Mouse (Mus musculus) Patski (cell line): Measurements from ENCODE around the gene Psmb7. TPM values are rescaled to one million over a fixed set of nuclear protein-coding genes. Genes with fewer than 3 reads are reported as not detected.

Experiments used
- ATAC-seq: fragments of 100-300 bp; one replicate; pipeline ENCODE4 v1.8.0; 2021
- CTCF ChIA-PET: fragments of 350-600 bp; sonication (Branson Sonifier 250); formaldehyde crosslinking; loops from one replicate; lab custom pipeline; 2022; ENCODE audit warnings: inconsistent platforms; lab: Charles Lee
- POLR2A ChIA-PET: fragments of 350-600 bp; sonication (Branson Sonifier 250); formaldehyde crosslinking; loops from one replicate; lab custom pipeline; 2022; ENCODE audit warnings: antibody characterized with exemption, inconsistent platforms; lab: Charles Lee
- DNase-seq: peaks from one replicate; pipeline ENCODE4 v3.0.0-alpha.2; 2011; ENCODE audit warnings: low read depth, low spot score
- H3K27me3 ChIP-seq: fragments of 371-371 bp; one replicate; pipeline ENCODE4 v1.5.1; 2021
- CTCF ChIP-seq: fragments of 100-300 bp; IDR thresholded peaks from one replicate; pipeline ENCODE4 v1.5.1; 2021
- in situ Hi-C: fragments of 300-500 bp; cut with MboI; formaldehyde crosslinking; loops from 3 replicates; pipeline ENCODE4 v1.11.1; 2018; ENCODE audit warnings: low pct_unique_long_range_greater_than_20kb, mixed read lengths
- polyA plus RNA-seq: library from polyadenylated mRNA; unstranded; gene quantifications from one replicate; pipeline ENCODE4 v1.2.3, GENCODE M21; 2021

Gene Psmb7
- polyA plus RNA-seq, 1 experiment from 2014 or later: 269 TPM

DNA sequence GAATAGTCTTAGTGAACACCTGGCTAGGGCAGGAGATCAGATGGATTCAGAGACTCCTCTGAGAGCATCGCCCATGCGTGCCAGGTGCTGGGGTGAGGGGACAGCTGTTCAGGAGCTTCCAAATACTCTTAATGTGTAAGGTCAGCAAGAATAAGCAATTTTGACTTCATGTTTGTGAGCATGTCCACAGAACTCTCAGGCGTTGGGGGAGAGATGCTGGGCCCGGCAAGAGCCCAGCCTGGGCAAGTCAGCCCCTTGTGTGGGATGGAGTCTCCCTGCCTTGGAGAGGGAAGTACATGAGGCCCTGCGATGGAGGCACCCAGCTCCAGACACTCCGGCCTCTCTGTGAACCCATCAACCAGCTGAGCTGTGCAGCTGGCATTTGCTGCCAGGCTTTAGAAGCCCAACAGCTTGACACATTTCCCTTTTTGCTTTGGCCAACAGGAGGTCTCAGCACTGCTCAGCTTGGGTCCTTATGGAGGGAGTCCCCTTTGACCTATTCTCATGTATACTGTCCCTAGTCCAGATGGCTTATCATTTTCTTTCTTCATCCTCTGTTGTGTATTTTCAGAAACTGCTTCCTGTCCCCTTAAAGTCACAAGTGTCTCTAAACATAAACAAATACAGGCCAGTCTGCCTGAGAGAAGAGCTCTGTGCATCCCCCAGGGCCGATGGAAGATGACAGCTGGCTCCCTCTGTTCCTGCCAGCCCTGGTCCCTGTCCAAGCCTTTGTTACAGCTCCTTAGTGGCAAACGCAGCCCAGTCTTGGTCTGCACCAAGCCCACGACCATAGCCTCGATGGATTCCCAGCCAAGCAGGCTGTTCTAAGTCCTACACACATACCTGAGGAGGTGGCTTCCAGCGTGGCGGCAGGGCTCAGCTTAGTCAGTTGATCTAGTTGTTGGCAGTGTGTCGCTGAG, 65.0 kb downstream of the Psmb7 start:
- DNase-seq (no peak), ATAC-seq (no peak)
- in situ Hi-C loops: no loop called here
- ChIA-PET CTCF (interaction anchor here (0.5 to 2.1 kb wide), 3 partner anchors 11 to 23 kb away, joined by 3 to 7 read pairs (median 3); no protein-coding TSS in a partner anchor), POLR2A (no interaction called here)
- no peak for TF ChIP-seq CTCF
- H3K27me3 ChIP-seq: no peaks in the 10 kb centered on the region

DNA sequence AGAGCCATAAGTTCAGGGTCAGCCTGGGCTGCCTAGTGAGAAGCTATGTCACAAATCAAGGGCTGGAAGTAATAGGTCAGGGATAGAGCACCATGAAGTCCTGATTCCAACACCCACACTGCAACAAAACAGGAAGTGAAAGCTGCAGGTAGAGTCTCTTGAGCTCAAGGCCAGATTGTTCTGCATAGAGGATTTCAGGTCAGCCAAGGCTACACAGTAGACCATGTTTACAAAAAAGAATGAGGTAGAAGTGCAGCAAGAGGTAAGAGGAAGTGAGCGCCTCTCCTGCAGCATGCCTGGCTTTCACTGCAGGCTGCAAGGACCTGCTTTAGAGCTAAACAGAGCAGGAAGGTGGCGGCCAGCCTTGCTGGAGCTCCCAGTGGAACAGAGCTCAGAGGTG, 69.2 kb downstream of the Psmb7 start:
- no peak for ATAC-seq
- no peak for DNase-seq
- CTCF ChIA-PET: interaction anchor here (0.7 to 1.3 kb wide), 2 partner anchors 15 to 20 kb away, joined by 3 to 4 read pairs; no protein-coding TSS in a partner anchor
- POLR2A ChIA-PET: no interaction called here
- TF ChIP-seq CTCF: no peak
- in situ Hi-C loops: no loop called here
- no peaks in the 10 kb centered on the region for H3K27me3 ChIP-seq

DNA sequence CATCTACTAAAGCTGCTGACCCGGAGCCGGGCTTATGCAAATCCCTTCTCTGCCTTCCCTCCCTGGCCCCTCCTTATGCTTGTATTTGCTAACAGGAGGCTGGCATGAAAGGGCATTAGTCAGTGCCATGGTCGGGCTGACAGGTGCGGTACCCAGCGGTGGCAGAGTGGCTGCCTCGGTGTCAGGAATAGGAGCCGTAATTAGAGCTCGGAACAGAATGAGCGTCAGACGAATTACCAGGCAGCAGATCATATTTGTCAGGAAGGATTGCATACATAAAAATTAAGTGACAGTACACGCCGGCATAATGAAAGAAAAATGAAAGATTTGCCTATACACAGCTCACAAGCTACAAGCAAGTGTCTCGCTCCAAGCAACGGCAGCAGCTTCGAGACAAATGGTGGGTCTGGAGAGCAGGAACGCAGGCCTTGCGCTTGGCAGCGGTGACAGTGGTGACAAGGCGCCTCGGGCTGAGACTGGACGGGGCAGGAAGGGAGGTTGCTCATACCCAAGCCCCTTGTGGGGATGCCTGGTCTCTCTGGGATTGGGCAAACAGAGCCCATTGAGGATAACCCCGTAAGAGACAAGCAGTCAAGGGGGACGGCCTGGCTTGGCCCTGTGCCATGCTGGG, 71.8 kb downstream of the Psmb7 start:
- H3K27me3 ChIP-seq: no peaks in the 10 kb centered on the region
- ATAC-seq (no peak), DNase-seq (no peak)
- POLR2A ChIA-PET: no interaction called here
- CTCF ChIA-PET: no interaction called here
- in situ Hi-C loops: no loop called here
- TF ChIP-seq CTCF: no peak

DNA sequence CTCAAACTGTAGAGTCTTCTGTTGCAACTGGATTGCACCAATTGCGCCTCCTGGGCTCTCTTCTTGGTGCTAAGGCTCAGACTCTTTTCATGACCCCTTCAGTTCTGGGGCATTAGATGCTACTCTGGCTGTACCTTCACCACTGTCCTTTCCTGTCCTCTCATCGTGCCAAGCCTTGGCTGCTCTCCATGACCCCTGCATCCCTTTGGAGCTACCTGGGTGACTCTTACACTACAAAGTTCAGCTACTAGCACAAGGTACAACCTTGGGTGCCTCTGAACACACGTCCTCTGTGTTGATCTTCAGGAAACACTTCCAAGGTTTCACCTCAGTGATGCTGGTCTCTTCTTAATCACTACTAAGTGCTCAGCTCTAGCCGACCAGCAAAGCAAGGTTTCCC, 81.3 kb downstream of the Psmb7 start:
- no peak for TF ChIP-seq CTCF
- no peaks in the 10 kb centered on the region for H3K27me3 ChIP-seq
- DNase-seq (no peak), ATAC-seq (no peak)
- in situ Hi-C loops: no loop called here
- ChIA-PET POLR2A (no interaction called here), CTCF (interaction anchor here (1.3 kb wide), 1 partner anchor 29 kb away, joined by 4 read pairs; no protein-coding TSS in a partner anchor)

DNA sequence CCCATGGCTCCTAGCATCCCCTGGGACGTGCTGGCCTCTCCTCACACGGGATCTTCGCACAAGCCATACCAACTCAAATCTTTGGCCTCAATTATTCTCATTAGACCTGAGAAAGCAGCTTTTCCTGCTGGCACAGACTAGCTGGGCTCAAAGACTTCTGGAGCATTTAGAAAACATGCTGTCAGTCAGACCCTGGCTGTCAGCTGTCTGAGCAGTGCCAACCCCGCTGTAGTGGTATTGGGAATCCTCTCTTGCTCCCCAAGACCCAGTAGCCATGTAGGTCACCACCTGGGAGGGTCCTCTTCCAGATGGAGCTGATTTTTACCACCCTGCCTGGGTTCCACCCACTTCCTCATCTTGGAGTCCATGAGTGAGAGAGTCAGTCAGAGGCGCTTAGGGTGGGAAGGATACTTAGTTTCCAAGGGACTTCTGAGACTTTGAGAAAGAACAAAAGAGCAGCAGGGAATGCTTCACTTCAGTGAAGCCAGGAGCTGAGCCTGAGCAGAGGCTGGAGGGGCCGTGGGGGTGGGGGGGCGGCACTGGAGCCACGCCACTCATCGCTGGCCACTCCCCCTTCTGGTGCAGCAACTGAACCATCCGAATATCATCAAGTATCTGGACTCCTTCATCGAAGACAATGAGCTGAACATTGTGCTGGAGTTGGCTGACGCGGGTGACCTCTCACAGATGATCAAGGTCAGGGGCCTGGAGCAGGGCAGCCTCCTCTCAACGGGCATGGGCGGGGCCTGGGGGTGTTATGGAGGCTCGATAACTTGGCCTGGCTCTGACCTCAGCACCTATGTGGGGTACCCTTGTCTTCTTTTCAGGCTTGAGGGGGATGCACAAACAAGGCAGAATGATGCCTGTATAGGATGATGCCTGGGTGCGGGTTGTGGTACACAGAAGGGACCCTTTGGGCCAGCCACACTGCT, 83.3 kb downstream of the Psmb7 start:
- no peaks in the 10 kb centered on the region for H3K27me3 ChIP-seq
- CTCF ChIA-PET: interaction anchor here (1.1 to 1.4 kb wide), 2 partner anchors 14 to 17 kb away, joined by 3 to 4 read pairs; no protein-coding TSS in a partner anchor
- ATAC-seq (no peak), DNase-seq (no peak)
- POLR2A ChIA-PET: no interaction called here
- TF ChIP-seq CTCF: no peak
- in situ Hi-C loops: no loop called here

DNA sequence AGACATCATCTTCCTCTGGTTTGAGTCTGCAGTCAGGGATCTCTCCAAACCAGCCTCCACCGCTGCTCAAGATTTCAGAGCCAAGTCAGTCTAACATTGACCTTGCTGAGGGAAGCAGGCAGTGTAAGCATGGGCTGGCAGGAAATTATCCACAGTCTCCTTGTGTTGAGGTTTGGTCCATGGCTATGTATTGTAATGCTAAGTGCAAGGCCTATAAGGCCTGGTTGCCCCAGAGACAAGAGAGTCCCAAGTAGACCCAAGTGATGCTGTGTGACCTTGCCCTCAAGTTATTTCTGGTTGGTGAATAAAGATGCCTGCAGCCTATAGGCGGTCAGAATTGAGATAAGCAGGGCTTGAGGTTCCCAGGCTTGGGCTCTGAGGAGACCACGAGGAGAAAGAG, 87.2 kb downstream of the Psmb7 start:
- DNase-seq (no peak), ATAC-seq (no peak)
- in situ Hi-C loops: no loop called here
- POLR2A ChIA-PET: no interaction called here
- no peak for TF ChIP-seq CTCF
- no peaks in the 10 kb centered on the region for H3K27me3 ChIP-seq
- CTCF ChIA-PET: no interaction called here

DNA sequence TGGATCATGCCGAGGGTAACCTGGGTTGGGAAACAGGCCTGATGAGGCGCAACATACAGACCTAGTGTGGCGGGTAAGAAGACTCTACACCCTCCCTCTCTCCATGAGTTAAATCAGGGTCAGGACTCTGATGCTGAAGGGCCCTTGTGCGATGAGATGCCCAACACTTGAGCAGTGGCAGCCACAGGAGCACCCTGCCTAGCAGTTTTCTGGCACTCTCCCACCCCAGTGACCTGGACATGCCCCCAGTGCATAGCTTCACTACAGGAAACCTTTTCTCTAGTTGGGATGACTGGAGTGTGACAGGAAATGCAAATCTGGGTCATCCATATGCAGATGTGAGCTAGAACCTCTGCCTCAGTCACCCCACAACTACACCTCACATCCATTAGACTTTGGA, 88.2 kb downstream of the Psmb7 start:
- ATAC-seq (no peak), DNase-seq (no peak)
- CTCF ChIA-PET: no interaction called here
- in situ Hi-C loops: no loop called here
- POLR2A ChIA-PET: no interaction called here
- H3K27me3 ChIP-seq: no peaks in the 10 kb centered on the region
- no peak for TF ChIP-seq CTCF

DNA sequence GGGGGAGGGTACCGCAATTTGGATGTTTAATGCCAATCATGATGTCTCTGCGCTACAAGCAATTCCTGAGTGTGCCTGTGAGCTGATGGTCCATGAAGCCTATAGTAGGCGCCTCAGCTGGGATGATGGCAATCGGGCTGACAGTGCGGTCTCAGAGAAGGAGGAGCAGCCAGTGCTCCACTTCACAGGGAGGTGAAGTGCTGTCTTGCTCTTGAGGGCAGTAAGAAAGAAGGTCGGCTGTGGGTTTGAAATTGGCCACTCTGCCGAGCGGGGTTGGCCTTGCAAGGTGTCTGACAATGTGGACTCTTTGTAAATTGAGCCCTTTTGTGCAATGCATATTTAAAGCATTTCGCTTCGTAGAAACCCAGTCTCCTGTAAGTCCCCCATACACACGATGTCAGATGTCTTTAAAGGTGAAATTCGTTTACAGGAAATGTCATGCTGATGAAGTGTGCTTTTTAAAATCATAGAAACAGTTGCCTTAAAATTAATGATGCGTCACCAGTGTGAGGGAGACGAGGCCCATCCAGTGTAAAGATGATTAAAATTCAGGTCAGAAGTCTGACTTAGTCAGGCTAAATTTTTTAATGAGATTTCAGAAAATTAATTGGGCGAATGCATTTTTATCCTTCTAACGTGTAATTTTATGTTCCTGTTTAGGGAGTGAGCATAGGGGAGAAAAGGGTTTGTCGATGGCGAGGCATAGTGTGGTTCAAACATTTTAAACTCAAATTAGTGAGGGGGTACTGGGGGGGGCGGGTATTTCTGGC, 89.5 kb downstream of the Psmb7 start:
- in situ Hi-C loops: no loop called here
- CTCF ChIA-PET: interaction anchor here (1.5 kb wide), 1 partner anchor 121 kb away, joined by 4 read pairs; no protein-coding TSS in a partner anchor
- no peak for ATAC-seq
- no peak for DNase-seq
- H3K27me3 ChIP-seq: no peaks in the 10 kb centered on the region
- TF ChIP-seq CTCF: no peak
- POLR2A ChIA-PET: no interaction called here

DNA sequence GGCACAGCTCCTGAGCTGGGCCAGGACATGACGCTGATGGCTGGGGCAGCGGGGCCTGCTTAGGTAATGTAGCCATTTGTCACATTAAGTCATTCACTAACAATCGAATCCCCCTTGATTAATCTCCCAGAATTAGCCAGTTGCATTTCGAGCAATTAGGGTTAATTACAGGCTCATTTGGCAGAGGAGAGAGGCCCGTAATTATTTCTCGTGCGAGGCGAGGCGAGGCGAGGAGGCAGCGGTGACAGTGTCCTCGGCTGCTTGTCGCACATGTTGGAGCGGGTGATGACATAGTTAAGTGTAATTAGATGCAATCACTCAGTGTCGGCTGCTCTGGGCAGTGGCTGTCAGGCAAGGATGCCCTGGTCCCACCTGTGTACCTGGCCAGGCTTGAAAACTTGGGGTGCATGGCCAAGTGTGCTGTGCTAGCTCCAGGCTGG, 91.9 kb downstream of the Psmb7 start:
- in situ Hi-C loops: no loop called here
- CTCF ChIA-PET: no interaction called here
- ATAC-seq (no peak), DNase-seq (no peak)
- POLR2A ChIA-PET: no interaction called here
- TF ChIP-seq CTCF: no peak
- H3K27me3 ChIP-seq: no peaks in the 10 kb centered on the region
